Mouse (Mus musculus) cerebellum, adult 2 months (tissue): ENCODE measurements around the gene Chst3.

Experiments used
- CTCF ChIP-seq: fragments of 200-500 bp; IDR thresholded peaks from 2 replicates; pipeline ENCODE4 v1.5.1; 2011; ENCODE audit warnings: low read depth, mild to moderate bottlenecking, control low read depth, low read length, moderate library complexity, borderline replicate concordance; ENCODE audit not compliant: insufficient read depth
- POLR2A ChIP-seq: fragments of 200-500 bp; IDR thresholded peaks from 2 replicates; pipeline ENCODE4 v1.6.1; 2011; ENCODE audit warnings: low read length, control low read depth, borderline replicate concordance; ENCODE audit not compliant: insufficient read depth

DNA sequence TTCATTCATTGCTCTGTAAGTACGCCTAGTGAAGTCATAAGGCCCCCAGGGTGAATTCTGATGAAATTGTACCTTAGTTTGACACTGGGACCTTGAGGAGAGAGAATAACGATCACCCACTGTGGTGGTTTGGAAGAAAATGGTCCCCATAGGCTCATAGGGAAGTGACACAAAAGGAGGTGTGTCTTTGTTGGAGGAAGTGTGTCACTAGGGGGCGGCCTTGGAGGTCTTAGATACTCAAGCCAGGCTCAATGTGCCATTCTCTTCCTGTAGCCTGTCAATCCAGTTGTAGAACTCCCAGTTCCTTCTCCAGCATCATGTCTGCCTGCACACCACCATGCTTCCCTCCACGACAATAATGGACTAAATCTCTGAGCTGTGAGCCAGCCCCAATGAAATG lies 78.3 kb downstream of the Chst3 start:
- TF ChIP-seq CTCF (no peak), POLR2A (no peak)
